Mouse (Mus musculus): ENCODE results near the gene Rfx4.

GRCm38 (mm10) chr10:84916810-84917730 lies 161.2 kb downstream of the Rfx4 start, which contains the start of gene Ric8b:
- no peak for TF ChIP-seq TAL1 (IDR thresholded peaks at IDR 0.05; ENCODE audit: low read length)
- no peak for TF ChIP-seq GATA1 (IDR thresholded peaks at IDR 0.05; ENCODE audit: low read length)
